Mouse (Mus musculus): ENCODE data around the gene Camk1g. TPM values are rescaled to one million over a fixed set of nuclear protein-coding genes. Genes with fewer than 3 reads are reported as not detected.

Gene Camk1g
- polyA plus RNA-seq, 1 experiment from 2014 or later = 16.0 TPM

DNA sequence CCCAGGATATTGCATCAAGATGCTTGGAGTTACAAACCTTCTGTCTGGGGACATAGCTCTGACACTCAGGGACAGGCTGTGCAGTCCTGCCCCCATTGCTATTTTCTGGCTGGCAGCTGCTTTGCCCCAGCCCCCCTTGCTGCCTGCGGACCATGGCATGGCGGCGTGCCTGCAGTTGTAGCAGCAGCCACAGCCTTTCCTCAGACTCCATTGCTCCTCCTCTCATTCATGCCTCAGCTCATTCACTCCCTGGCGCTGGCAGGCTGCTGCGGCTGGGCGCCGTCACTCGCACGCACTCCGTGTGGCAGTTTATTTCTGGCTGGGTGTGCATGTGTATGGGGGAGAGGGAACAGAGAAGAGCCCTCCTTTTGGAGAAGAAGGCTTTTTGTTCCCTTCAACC is 2.0 kb downstream of the Camk1g start:
- Histone ChIP-seq H3K9ac (no peak overlapping the region), H3K4me3 (no peak overlapping the region), H3K27ac (no peak overlapping the region), H3K4me2 (replicated peaks) (peak overlapping the region; percentile 76), H3K27me3 (no peaks in the 10 kb centered on the region), H3K4me1 (peaks cover 31% of the 10 kb centered on the region), H3K36me3 (no peaks in the 10 kb centered on the region), H3K9me3 (no peaks in the 10 kb centered on the region)
- WGBS = 36% methylated on average over 10 of the region's 10 CpGs
- ATAC-seq (ENCODE audit: low FRiP score, low read depth) = 0 out of 2 replicates have a peak, but pooled peaks have one; percentile 18

DNA sequence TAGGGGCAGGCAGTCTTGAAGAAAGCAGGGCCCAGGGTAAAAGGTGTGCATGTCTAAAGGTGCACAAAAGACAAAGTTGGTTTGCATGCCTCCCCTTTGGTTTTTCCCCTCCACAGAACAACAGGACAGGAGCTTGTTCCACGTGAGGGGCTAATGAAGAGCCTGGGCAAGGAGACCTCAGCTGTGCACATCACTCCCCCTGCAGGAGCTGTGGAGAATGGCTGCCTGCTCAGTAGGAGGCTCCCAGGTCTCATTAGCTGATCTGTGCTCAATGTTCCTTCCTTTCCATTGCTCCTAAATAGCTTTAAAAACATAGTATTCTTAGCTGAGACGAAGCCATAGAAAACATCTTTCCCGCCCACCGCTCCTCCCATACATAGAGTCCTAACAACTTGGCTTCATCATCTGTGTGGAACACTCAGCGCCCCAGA is 6.3 kb downstream of the Camk1g start:
- no peaks in the 10 kb centered on the region for H3K27me3 ChIP-seq
- 63% methylated on average over 5 of the region's 5 CpGs for WGBS
- no peak overlapping the region for H3K4me2 ChIP-seq (replicated peaks)
- no peak overlapping the region for H3K9ac ChIP-seq
- H3K36me3 ChIP-seq = peaks cover 8% of the 10 kb centered on the region
- H3K4me1 ChIP-seq = peaks cover 12% of the 10 kb centered on the region
- no peak overlapping the region for H3K4me3 ChIP-seq
- H3K9me3 ChIP-seq = no peaks in the 10 kb centered on the region
- no peak for ATAC-seq (ENCODE audit: low FRiP score, low read depth)
- H3K27ac ChIP-seq = no peak overlapping the region

GRCm38 (mm10) chr1:193362078-193362477 is 8.0 kb downstream of the Camk1g start:
- Histone ChIP-seq H3K4me2 (replicated peaks) (no peak overlapping the region), H3K4me1 (no peaks in the 10 kb centered on the region), H3K9ac (no peak overlapping the region), H3K27me3 (no peaks in the 10 kb centered on the region), H3K36me3 (peaks cover 8% of the 10 kb centered on the region), H3K4me3 (no peak overlapping the region), H3K27ac (no peak overlapping the region), H3K9me3 (no peaks in the 10 kb centered on the region)
- no peak for ATAC-seq (ENCODE audit: low FRiP score, low read depth)
- WGBS = 89% methylated on average over 7 of the region's 7 CpGs

- 51% methylated on average over 6 of the region's 6 CpGs for WGBS
- Histone ChIP-seq H3K4me1 (no peaks in the 10 kb centered on the region), H3K27me3 (no peaks in the 10 kb centered on the region), H3K9ac (no peak overlapping the region), H3K9me3 (no peaks in the 10 kb centered on the region), H3K27ac (no peak overlapping the region), H3K4me2 (replicated peaks) (no peak overlapping the region), H3K36me3 (peaks cover 12% of the 10 kb centered on the region), H3K4me3 (no peak overlapping the region)
- ATAC-seq (ENCODE audit: low FRiP score, low read depth) = no peak
Observed at GRCm38 (mm10) chr1:193361181-193361580, 8.9 kb downstream of the Camk1g start.

DNA sequence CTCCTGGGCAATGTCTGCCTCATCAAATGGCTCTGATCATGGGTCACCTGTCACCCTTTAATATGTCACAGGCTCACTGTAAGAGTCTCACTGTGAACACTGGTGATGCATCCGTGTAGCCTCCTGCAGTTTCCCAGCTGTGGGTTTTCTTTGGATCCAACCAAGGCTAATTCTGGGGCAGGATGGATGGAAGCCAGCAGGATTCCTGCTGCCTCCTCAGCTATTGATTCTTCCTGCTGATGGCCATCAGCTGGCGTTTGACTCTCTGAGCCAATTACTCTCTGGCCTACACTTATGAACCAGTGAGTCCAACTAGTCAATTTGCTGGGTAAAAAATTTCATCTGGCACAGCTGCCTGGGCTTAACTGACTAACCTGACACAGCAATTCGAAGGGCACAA is 10.9 kb downstream of the Camk1g start:
- Histone ChIP-seq H3K4me2 (replicated peaks) (no peak overlapping the region), H3K36me3 (peaks cover 22% of the 10 kb centered on the region), H3K4me3 (no peak overlapping the region), H3K9me3 (no peaks in the 10 kb centered on the region), H3K27ac (no peak overlapping the region), H3K9ac (no peak overlapping the region), H3K27me3 (no peaks in the 10 kb centered on the region), H3K4me1 (no peaks in the 10 kb centered on the region)
- ATAC-seq (ENCODE audit: low FRiP score, low read depth) = no peak
- 74% methylated on average over 3 of the region's 3 CpGs for WGBS

DNA sequence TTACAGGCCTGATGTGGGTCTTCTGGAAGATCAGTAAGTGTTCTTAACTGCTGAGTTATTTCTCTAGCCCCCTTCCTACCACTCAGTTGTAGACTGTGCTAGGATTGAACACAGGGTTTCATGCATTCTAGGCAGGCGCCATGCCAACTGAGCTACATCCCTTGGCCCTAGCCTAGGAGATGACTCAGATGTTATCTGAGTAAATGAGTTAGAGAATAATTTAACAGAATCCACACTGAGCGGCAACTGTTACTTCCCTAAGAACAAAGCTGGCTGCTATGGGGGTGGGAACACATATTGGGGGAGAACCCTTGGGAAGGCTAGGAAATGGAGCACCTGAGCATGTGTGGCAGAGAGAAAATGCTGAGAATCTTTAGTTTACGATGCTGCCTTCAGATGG is 18.5 kb downstream of the Camk1g start:
- ATAC-seq (ENCODE audit: low FRiP score, low read depth) = no peak
- H3K9ac ChIP-seq = no peak overlapping the region
- H3K9me3 ChIP-seq = no peaks in the 10 kb centered on the region
- H3K27ac ChIP-seq = no peak overlapping the region
- no peak overlapping the region for H3K4me2 ChIP-seq (replicated peaks)
- peaks cover 61% of the 10 kb centered on the region for H3K36me3 ChIP-seq
- H3K4me1 ChIP-seq = 0 out of 2 replicates have a peak, but pooled peaks cover 2% of the 10 kb centered on the region
- no peak overlapping the region for H3K4me3 ChIP-seq
- 93% methylated on average over 3 of the region's 3 CpGs for WGBS
- H3K27me3 ChIP-seq = no peaks in the 10 kb centered on the region

GRCm38 (mm10) chr1:193350546-193350801 is 19.6 kb downstream of the Camk1g start:
- Histone ChIP-seq H3K27ac (no peak overlapping the region), H3K4me3 (no peak overlapping the region), H3K9ac (no peak overlapping the region), H3K4me1 (0 out of 2 replicates have a peak, but pooled peaks cover 2% of the 10 kb centered on the region), H3K27me3 (no peaks in the 10 kb centered on the region), H3K9me3 (no peaks in the 10 kb centered on the region), H3K4me2 (replicated peaks) (no peak overlapping the region), H3K36me3 (peaks cover 56% of the 10 kb centered on the region)
- 83% methylated on average over 2 of the region's 2 CpGs for WGBS
- no peak for ATAC-seq (ENCODE audit: low FRiP score, low read depth)

- no peak for ATAC-seq (ENCODE audit: low FRiP score, low read depth)
- Histone ChIP-seq H3K27me3 (no peaks in the 10 kb centered on the region), H3K36me3 (peaks cover 53% of the 10 kb centered on the region), H3K4me1 (0 out of 2 replicates have a peak, but pooled peaks cover 2% of the 10 kb centered on the region), H3K9me3 (no peaks in the 10 kb centered on the region), H3K9ac (no peak overlapping the region), H3K27ac (no peak overlapping the region), H3K4me3 (no peak overlapping the region), H3K4me2 (replicated peaks) (no peak overlapping the region)
- 75% methylated on average over 10 of the region's 10 CpGs for WGBS
Observed at GRCm38 (mm10) chr1:193349702-193350545, 20.2 kb downstream of the Camk1g start.

DNA sequence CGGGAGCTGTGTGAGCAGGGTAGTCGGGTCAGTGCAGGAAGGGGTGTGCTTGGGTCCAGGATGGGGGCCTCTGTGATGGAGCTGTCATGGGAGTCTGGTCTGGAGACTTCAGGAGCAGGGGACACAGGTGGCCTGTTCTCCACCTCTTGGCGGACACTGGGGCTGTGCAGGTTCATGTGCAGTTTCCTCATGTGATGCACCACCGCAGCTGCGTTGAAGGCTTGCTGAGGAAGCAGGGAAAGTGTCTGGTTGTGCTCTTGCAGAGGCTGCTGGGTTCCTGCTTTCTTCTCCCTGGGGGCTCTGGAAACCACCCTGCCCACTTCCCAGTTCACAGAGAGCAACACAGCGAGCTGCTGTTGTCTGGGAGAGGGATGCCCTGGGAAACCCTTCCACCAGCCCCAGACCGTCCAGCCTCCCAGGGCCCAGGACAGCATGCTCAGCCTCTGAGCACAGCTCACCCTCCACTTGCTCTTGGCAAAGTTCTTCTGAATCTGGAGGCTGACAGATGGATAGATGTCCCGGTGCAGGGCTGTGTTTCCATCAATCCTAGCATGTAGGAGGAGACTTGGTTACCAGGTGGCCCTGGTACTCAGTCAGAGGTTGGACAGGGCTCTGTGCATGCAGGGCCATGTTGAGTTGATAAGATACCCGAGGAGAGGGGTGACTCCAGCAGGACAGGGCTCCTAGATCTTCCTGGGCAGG is 21.7 kb downstream of the Camk1g start:
- H3K4me3 ChIP-seq = no peak overlapping the region
- H3K27ac ChIP-seq = 0 out of 2 replicates have a peak overlapping the region, but pooled peaks have one; percentile 6
- WGBS = 85% methylated on average over 9 of the region's 9 CpGs
- ATAC-seq (ENCODE audit: low FRiP score, low read depth) = no peak
- no peaks in the 10 kb centered on the region for H3K9me3 ChIP-seq
- H3K27me3 ChIP-seq = no peaks in the 10 kb centered on the region
- no peak overlapping the region for H3K9ac ChIP-seq
- H3K36me3 ChIP-seq = peaks cover 40% of the 10 kb centered on the region
- H3K4me1 ChIP-seq = 0 out of 2 replicates have a peak, but pooled peaks cover 2% of the 10 kb centered on the region
- H3K4me2 ChIP-seq (replicated peaks) = no peak overlapping the region

DNA sequence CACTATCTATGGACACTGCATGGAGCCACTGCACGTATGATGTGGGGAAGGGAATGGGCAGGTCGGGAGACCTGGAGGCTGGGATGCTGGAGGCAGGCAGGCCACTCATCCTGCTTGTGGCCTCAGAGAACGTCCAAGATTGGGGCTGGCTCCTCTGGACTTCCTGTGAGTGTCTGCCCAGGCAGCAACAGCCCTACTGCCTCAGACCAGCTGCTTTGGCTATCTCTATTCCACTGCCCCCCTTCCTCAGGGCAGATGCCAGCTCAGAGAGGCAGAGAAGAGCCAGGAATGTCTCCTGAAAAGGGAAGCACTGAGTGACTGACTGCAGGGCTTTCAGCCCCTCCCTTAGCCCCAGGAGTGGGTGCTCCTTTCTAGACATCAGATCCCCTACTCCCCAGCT is 23.2 kb downstream of the Camk1g start:
- no peak for ATAC-seq (ENCODE audit: low FRiP score, low read depth)
- H3K4me2 ChIP-seq (replicated peaks) = no peak overlapping the region
- H3K9me3 ChIP-seq = no peaks in the 10 kb centered on the region
- H3K4me1 ChIP-seq = 0 out of 2 replicates have a peak, but pooled peaks cover 2% of the 10 kb centered on the region
- H3K27me3 ChIP-seq = no peaks in the 10 kb centered on the region
- H3K36me3 ChIP-seq = peaks cover 32% of the 10 kb centered on the region
- WGBS = 75% methylated on average over 3 of the region's 3 CpGs
- no peak overlapping the region for H3K9ac ChIP-seq
- no peak overlapping the region for H3K4me3 ChIP-seq
- H3K27ac ChIP-seq = no peak overlapping the region

DNA sequence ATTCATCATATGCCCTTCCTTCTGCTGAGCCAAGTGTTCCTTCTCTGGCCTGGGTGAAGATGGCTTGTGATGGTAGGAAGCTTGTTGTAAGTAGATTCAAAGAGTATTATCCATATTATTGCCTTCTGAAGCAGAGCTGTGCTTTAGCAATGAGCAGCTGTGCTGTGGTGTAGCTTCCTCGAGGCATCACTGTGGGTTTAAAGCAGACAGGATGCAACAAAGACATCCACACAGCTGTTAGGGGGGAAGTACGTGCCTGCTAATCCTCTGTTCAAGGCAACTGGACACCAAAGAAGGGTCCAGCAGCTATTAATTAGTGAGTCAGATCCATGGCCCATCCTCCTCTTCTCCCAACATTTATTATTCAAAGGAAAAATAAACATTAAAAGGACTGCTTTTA is 25.1 kb downstream of the Camk1g start:
- Histone ChIP-seq H3K4me1 (0 out of 2 replicates have a peak, but pooled peaks cover 2% of the 10 kb centered on the region), H3K27me3 (no peaks in the 10 kb centered on the region), H3K4me3 (no peak overlapping the region), H3K9me3 (no peaks in the 10 kb centered on the region), H3K27ac (no peak overlapping the region), H3K9ac (no peak overlapping the region), H3K4me2 (replicated peaks) (no peak overlapping the region), H3K36me3 (peaks cover 20% of the 10 kb centered on the region)
- no peak for ATAC-seq (ENCODE audit: low FRiP score, low read depth)
- WGBS = 22% methylated on average over 2 of the region's 2 CpGs

DNA sequence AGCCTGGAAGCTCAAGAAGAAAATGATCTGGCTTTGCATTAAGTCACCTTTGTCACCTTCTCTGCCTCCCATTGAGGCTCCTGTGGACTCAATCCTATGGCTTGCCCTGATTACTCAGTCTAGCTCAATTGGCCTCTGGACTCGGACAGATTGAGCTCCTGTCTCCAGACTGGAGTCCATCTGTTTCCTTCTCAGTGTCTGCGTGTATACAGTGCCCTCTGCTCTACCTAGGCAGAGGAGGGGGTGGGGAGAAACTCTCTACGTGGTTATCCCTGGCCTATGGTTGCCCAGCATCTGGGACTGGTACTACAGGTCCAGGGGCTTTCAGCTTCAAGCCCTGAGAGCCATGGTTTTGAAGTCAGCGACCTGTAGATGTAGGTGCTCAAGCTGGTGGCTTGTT is 26.2 kb downstream of the Camk1g start:
- 74% methylated on average over 4 of the region's 4 CpGs for WGBS
- no peak overlapping the region for H3K4me2 ChIP-seq (replicated peaks)
- ATAC-seq (ENCODE audit: low FRiP score, low read depth) = no peak
- H3K27ac ChIP-seq = no peak overlapping the region
- H3K4me3 ChIP-seq = no peak overlapping the region
- no peaks in the 10 kb centered on the region for H3K9me3 ChIP-seq
- H3K9ac ChIP-seq = no peak overlapping the region
- H3K27me3 ChIP-seq = no peaks in the 10 kb centered on the region
- peaks cover 8% of the 10 kb centered on the region for H3K36me3 ChIP-seq
- H3K4me1 ChIP-seq = peaks cover 3% of the 10 kb centered on the region; the same call in 1 of the 2 replicates
